Mouse (Mus musculus) frontal cortex, adult 2 months (tissue): Measurements from ENCODE around the gene En2. TPM values are rescaled to one million over a fixed set of nuclear protein-coding genes. Genes with fewer than 3 reads are reported as not detected.

Experiments
- DNase-seq, 2 experiments: peaks; one replicate each; pipeline ENCODE4 v3.0.0; 2022; ENCODE audit warnings: low spot score in 1 of 2; ENCODE audit errors: extremely low spot score in 1 of 2
- polyA plus RNA-seq: library from polyadenylated mRNA; depleted of rRNA; stranded (reverse); fragments of >200 nt; gene quantifications from 2 replicates; pipeline ENCODE4 v1.2.3, GENCODE M21; 2012; rRNA removed

En2 gene
- polyA plus RNA-seq, result 0.29 and 0.30 TPM in 2 replicates

GRCm38 (mm10) chr5:28165358-28166255, at the start of gene En2:
Gene En2, plus strand, starts transcription at chr5:28165694.
- peak in 1 of 2 experiments; percentile 33 for DNase-seq

- DNase-seq, result no peak
These were observed 48.1 kb upstream of the En2 start for GRCm38 (mm10) chr5:28117251-28117880.

GRCm38 (mm10) chr5:28117882-28118530, 47.5 kb upstream of the En2 start:
- DNase-seq, result no peak

- no peak for DNase-seq
These were observed 47.0 kb upstream of the En2 start for GRCm38 (mm10) chr5:28118531-28118925.

GRCm38 (mm10) chr5:28119576-28119975, 45.9 kb upstream of the En2 start:
- no peak for DNase-seq

GRCm38 (mm10) chr5:28122491-28123454, 42.7 kb upstream of the En2 start:
- peak in 1 of 2 experiments; percentile 46 for DNase-seq

- DNase-seq, result no peak
These were observed 42.1 kb upstream of the En2 start for GRCm38 (mm10) chr5:28123455-28123825.

GRCm38 (mm10) chr5:28124321-28125230, 40.9 kb upstream of the En2 start:
- DNase-seq, result no peak

- no peak for DNase-seq
These were observed 36.6 kb upstream of the En2 start for GRCm38 (mm10) chr5:28128851-28129250.

- no peak for DNase-seq
These were observed 33.3 kb upstream of the En2 start for GRCm38 (mm10) chr5:28132231-28132630.

GRCm38 (mm10) chr5:28136438-28136837, 29.1 kb upstream of the En2 start:
- no peak for DNase-seq

- DNase-seq, result no peak
These were observed 20.9 kb upstream of the En2 start for GRCm38 (mm10) chr5:28144555-28144954.

- DNase-seq, result no peak
These were observed 19.5 kb upstream of the En2 start for GRCm38 (mm10) chr5:28146018-28146417.

GRCm38 (mm10) chr5:28148473-28148872, 17.0 kb upstream of the En2 start:
- no peak for DNase-seq

GRCm38 (mm10) chr5:28149436-28149835, 16.1 kb upstream of the En2 start:
- DNase-seq, result no peak

- DNase-seq, result no peak
These were observed 8.3 kb upstream of the En2 start for GRCm38 (mm10) chr5:28157044-28157730.

GRCm38 (mm10) chr5:28157781-28158180, 7.7 kb upstream of the En2 start:
- DNase-seq, result no peak

GRCm38 (mm10) chr5:28158308-28159071, 7.0 kb upstream of the En2 start:
- DNase-seq, result no peak
